Mouse (Mus musculus) adrenal gland, adult 18-20 months (tissue): ENCODE measurements around the gene Gmppa. TPM values are rescaled to one million over a fixed set of nuclear protein-coding genes. Genes with fewer than 3 reads are reported as not detected.

Experiments used
- DNase-seq, 2 experiments: peaks; one replicate each; pipeline ENCODE4 v3.0.0; 2021 to 2022; ENCODE audit warnings: low spot score in 2 of 2
- long read RNA-seq, 2 experiments: library from polyadenylated mRNA; stranded (forward); transcript quantifications; one replicate each; pipeline ENCODE4 v2.0.0; 2021
- total RNA-seq, 2 experiments: library from RNA; stranded (reverse); gene quantifications; 1 replicate in 1 of 2; 2 replicates in 1 of 2; pipeline ENCODE4 v1.2.3; 2021

The Gmppa gene
- total RNA-seq, result 10 to 100 TPM; 53.2 to 56.1 TPM
- long read RNA-seq, experiment 1, transcript Gmppa-201 (13 exons, 1,539 nt), result major isoform, 7 of 27 reads
- long read RNA-seq, experiment 1, partial matches to known transcripts, result 13 of 27 reads
- long read RNA-seq, experiment 1, other reads (novel, unspliced or antisense), result 5 of 27 reads
- long read RNA-seq, experiment 2, transcript Gmppa-202 (14 exons, 1,692 nt), result minor isoform, 6 of 87 reads
- long read RNA-seq, experiment 2, transcript Gmppa-201 (13 exons, 1,539 nt), result major isoform, 22 of 87 reads
- long read RNA-seq, experiment 2, partial matches to known transcripts, result 37 of 87 reads
- long read RNA-seq, experiment 2, other reads (novel, unspliced or antisense), result 21 of 87 reads

GRCm38 (mm10) chr1:75435475-75436328 lies at the start of gene Gmppa:
Gmppa (plus strand) TSS chr1:75435930.
- DNase-seq, result peak; percentile 73 to 75

GRCm38 (mm10) chr1:75386149-75386548 lies 49.6 kb upstream of the Gmppa start:
- no peak for DNase-seq

- no peak for DNase-seq
Measured at GRCm38 (mm10) chr1:75387469-75387928, 48.2 kb upstream of the Gmppa start.

GRCm38 (mm10) chr1:75387929-75388897 lies 47.5 kb upstream of the Gmppa start:
- DNase-seq, result no peak

- no peak for DNase-seq
Measured at GRCm38 (mm10) chr1:75388898-75389515, 46.7 kb upstream of the Gmppa start.

GRCm38 (mm10) chr1:75393139-75393538 lies 42.6 kb upstream of the Gmppa start:
- DNase-seq, result no peak

- DNase-seq, result no peak
Measured at GRCm38 (mm10) chr1:75393846-75394245, 41.9 kb upstream of the Gmppa start.

GRCm38 (mm10) chr1:75398761-75399402 lies 36.8 kb upstream of the Gmppa start:
- peak; percentile 54 to 61 for DNase-seq

GRCm38 (mm10) chr1:75399755-75400492 lies 35.8 kb upstream of the Gmppa start:
- no peak for DNase-seq

GRCm38 (mm10) chr1:75400493-75401115 lies 35.1 kb upstream of the Gmppa start:
- no peak for DNase-seq

- DNase-seq, result no peak
Measured at GRCm38 (mm10) chr1:75405547-75405946, 30.2 kb upstream of the Gmppa start.

GRCm38 (mm10) chr1:75406173-75406572 lies 29.6 kb upstream of the Gmppa start:
- no peak for DNase-seq

- DNase-seq, result no peak
Measured at GRCm38 (mm10) chr1:75407056-75407455, 28.7 kb upstream of the Gmppa start.

- no peak for DNase-seq
Measured at GRCm38 (mm10) chr1:75408210-75408609, 27.5 kb upstream of the Gmppa start.

GRCm38 (mm10) chr1:75409950-75410349 lies 25.8 kb upstream of the Gmppa start:
- no peak for DNase-seq

GRCm38 (mm10) chr1:75412196-75412595 lies 23.5 kb upstream of the Gmppa start:
- DNase-seq, result no peak

GRCm38 (mm10) chr1:75413749-75414148 lies 22.0 kb upstream of the Gmppa start:
- no peak for DNase-seq

- DNase-seq, result no peak
Measured at GRCm38 (mm10) chr1:75421794-75422193, 13.9 kb upstream of the Gmppa start.
